Mouse (Mus musculus) neutrophil, adult 5-6 weeks (primary cell): ENCODE results near the gene Igfbp3. TPM values are rescaled to one million over a fixed set of nuclear protein-coding genes. Genes with fewer than 3 reads are reported as not detected.

Source experiments
- ATAC-seq: fragments of 151-379, 151-347 bp; 2 replicates; pipeline ENCODE4 v1.8.0; 2017; ENCODE audit warnings: mild to moderate bottlenecking, moderate TSS enrichment; ENCODE audit not compliant: insufficient number of reproducible peaks, poor library complexity, low FRiP score, severe bottlenecking; ENCODE audit errors: extremely low read depth
- total RNA-seq: library from RNA; stranded (forward); fragments of 200-1000 nt; gene quantifications from 2 replicates; pipeline ENCODE4 v1.2.3, GENCODE M21; 2017

Gene Igfbp3
- total RNA-seq, 1 experiment from 2014 or later, result not detected

DNA sequence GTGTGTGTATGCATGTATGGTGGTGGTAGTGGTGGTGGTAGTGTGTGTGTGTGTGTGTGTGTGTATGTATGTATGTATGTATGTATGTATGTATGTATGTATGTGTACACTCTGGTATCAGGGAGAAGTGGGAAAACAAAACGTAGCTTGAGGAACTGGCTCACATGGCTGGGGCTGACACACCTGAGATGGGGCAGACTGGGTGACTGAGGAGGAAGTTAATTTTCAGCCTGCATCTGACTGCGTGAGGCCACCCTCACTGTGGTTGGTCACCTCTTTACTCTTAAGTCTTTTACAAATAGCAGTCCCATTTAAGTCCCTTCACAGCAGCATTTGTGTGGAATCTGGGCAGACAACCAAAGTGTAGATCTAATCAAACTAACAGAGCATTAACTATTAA is 34.4 kb downstream of the Igfbp3 start:
- ATAC-seq, result no peak

DNA sequence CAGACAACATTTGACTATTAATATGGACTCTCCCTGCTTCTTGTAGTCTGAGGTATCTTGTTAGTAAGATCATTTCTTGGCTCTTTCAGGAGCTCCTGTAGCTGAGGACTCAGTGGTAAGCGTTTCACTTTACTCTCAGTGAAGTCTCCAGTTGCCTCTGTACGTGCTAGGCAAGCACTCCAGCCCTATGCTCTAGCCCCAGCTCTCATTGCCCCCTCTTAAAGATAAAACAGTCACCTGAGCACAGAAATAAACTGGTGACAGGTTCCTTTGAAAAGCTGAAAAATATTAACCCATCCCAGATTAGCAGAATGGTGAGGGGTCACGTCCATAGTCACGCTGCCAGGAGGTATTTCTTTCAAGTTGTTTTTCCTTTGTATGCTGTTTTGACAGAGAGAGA is 35.0 kb downstream of the Igfbp3 start:
- ATAC-seq, result no peak

DNA sequence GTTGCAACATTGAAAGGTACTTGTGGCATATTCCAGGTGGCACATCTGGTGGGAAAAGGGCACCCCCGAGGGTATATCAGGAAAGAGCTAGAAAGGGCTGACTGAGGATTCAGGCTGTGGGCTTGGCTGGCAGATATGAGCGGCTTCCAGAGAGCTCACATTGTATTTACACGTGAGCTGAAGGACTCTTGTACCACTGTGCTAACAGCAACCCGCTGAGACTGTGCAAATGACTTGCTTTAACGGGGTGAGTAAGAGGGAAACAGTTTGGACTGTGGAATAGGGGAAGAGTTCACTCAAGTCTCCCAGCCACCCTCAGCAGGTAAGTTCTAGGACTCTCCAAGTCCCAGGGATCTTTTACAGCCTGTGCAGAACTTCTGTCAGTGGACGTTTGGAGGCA is 40.1 kb downstream of the Igfbp3 start:
- no peak for ATAC-seq

DNA sequence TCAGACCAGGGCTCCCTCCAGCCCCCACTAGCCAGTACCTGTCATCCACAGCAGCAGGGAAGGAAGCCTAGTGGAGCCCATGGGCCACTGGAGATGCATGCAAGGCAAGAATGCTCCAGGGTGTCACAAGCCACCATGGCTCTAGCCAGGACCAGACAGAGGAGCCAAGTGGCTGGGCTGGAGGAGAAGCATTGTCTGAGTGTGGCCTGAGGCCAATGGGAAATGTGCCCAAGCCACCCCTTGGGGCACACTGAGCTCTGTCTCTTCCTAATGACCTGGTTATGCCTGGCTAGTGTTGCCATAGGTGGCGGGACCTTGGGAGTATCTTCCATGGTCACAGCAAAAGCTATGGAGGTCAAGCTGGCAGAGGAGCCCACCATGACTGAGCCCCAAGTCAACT is 44.1 kb downstream of the Igfbp3 start:
- no peak for ATAC-seq

DNA sequence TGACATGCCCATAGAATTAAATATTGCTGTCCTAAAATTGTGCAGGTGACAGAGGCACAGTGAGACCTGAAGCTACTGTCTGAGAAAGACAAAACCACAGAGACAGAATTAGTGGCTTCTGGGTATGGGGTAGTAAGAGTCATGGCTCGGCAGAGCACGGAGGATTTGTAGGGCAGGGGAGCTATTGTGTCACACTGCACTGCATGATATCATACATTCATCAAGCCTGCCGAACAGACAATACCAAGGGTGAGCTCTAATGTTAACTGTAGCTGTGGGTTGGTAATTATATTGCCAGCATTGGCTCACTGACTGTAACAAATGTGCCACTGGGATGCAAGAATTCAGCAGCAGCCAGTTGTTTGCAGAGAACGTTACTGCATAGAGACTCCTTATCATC is 49.3 kb downstream of the Igfbp3 start:
- no peak for ATAC-seq

DNA sequence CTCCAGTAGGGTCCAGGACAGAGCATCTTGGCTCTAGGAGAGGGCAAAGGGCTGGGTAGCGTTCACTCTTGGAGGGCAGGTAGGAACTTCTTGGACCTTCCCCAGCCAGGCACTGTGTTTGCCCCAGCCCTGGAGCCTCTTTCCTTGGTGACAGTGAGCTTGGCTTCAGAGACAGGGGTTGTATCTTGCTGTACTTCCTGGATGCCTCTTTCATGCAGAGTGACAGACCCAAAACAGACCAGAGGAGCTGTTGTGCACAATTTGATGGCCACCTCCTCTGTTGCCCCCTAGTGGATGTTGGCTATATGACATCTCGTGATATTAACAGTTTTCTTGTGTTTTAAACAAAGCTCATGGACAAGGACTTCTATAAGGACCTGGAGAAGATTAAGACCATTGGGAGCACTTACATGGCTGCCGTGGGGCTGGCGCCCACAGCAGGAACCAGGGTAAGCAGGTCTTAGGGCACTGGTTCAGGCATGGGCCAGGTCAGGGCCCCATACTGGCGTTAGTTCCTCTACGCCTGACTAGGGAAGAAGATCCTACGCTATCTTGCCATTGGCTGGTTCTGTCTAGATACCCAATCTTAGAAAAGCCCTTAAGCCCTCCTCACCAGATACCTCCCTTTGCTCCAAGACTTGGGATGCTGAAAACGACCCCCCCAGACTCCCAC is 52.1 kb downstream of the Igfbp3 start:
- no peak for ATAC-seq

DNA sequence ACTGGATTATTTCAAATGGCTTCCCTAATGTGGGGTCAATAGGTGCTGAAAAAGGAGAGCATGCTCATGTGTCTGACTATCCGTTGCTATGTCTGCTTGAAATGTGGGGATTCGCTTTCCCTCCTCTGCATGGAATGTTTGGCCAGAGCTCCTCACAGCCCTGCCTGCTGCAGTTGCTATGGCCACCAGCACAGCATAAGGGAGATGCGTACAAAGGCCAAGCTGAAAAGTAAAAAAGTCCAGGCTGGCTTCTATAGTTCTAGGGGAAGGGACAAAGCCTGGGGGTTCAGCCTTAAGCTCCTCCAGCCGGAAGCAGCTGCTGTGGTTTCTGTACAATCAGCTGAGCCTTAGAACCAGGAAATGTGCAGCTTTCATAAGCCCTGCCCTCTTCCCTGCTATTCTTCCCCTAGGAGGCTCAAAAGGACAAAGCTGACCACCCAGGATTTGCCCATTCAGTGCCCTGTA is 53.1 kb downstream of the Igfbp3 start:
- no peak for ATAC-seq

DNA sequence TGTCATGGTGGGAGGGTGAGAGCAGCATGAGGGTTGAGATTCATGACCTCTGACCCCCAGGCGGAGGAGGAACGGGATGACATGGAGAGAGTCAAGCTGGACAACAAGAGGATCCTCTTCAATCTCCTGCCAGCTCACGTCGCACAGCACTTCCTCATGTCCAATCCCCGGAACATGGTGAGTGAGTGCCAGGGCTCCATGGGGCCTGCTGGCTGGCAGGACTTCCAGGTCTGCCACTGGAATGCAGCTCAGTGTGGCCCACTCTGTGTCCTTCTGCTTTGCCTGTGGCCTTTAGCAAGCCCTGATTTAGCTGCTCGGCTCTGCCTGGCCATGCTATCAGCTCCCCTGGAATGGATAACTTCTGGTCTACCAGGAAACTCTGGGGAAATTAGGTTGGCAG is 53.6 kb downstream of the Igfbp3 start:
- no peak for ATAC-seq

DNA sequence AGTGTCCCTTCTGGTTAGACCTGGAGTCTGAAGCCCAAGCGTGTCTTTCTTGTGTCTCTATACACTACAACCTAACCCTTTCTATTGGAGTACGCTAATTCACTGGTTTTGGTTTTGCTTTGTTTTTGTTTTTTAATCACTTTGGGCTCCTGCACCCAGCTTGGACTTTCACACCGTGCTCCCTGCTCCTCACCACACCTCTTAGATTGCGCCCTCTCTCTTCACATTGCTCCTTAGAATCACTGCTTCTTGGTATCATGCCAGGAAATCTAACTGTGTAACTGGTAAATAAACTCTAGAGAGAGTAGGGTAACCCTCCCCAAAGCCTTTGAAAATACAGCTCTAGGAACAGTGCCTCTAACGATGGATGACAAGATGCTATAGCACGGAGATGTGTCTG is 55.5 kb downstream of the Igfbp3 start:
- no peak for ATAC-seq

DNA sequence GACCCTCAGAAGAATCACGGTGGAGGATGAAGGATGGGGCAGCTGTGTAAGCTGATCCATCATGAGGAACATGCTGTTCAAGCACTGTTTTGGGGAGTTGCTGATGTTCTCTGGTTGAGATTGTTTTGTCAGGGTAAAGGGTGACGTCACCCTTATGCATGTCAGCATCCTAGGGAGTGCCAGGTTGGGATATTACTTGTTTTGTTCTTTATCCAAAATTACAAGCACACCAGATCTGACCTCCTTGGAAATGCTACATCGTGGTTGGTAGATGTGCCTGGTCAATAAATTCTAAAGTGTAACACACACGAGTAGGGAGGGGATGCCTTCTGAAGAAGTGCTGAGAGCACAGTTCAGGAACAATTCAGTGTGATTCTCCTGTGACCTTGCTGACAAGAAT is 57.3 kb downstream of the Igfbp3 start:
- no peak for ATAC-seq

Other genes starting within 250 kb of the Igfbp3 start
- gene Adcy1, start 150.4 kb downstream of the Igfbp3 start, total RNA-seq, result not detected in 2 replicates
- not detected in 2 replicates for gene Gm11985, start 25.4 kb downstream of the Igfbp3 start, total RNA-seq
- not detected in 2 replicates for gene Igfbp1, start 16.1 kb downstream of the Igfbp3 start, total RNA-seq